Mouse (Mus musculus) heart, embryonic 11.5 days (tissue): ENCODE results near the gene Catsperd. TPM values are rescaled to one million over a fixed set of nuclear protein-coding genes. Genes with fewer than 3 reads are reported as not detected.

Experiments
- ATAC-seq: fragments of 200-750 bp; cut with Nextera tagmentation; replicated peaks from 2 replicates; pipeline ENCODE4 v1.8.0; 2017; ENCODE audit warnings: moderate library complexity; ENCODE audit not compliant: insufficient number of reproducible peaks, low FRiP score, low TSS enrichment
- H3K27ac ChIP-seq: fragments of 300-500 bp; sonication (generic); 2 replicates; pipeline ENCODE4 v1.5.1; 2014; ENCODE audit warnings: mild to moderate bottlenecking, low read depth, low read length
- H3K27me3 ChIP-seq: fragments of 300-500 bp; sonication (generic); 2 replicates; pipeline ENCODE4 v1.6.1; 2014; ENCODE audit warnings: mild to moderate bottlenecking, low read length, mixed read lengths; ENCODE audit not compliant: control insufficient read depth, insufficient read depth
- H3K36me3 ChIP-seq: fragments of 300-500 bp; sonication (generic); 2 replicates; pipeline ENCODE4 v1.6.1; 2014; ENCODE audit warnings: mild to moderate bottlenecking, low read length, moderate library complexity, mixed read lengths; ENCODE audit not compliant: control insufficient read depth, insufficient read depth
- H3K4me1 ChIP-seq: fragments of 300-500 bp; sonication (generic); 2 replicates; pipeline ENCODE4 v1.6.1; 2014; ENCODE audit warnings: low read length; ENCODE audit not compliant: control insufficient read depth, insufficient read depth
- H3K4me2 ChIP-seq: fragments of 300-500 bp; sonication (generic); 2 replicates; pipeline ENCODE4 v1.6.1; 2014; ENCODE audit warnings: mild to moderate bottlenecking, moderate library complexity
- H3K4me3 ChIP-seq: fragments of 300-500 bp; sonication (generic); 2 replicates; pipeline ENCODE4 v1.5.1; 2014; ENCODE audit warnings: low read depth, low read length
- H3K9ac ChIP-seq: fragments of 300-500 bp; sonication (generic); 2 replicates; pipeline ENCODE4 v1.6.1; 2014; ENCODE audit warnings: mild to moderate bottlenecking, low read depth, low read length, moderate library complexity
- H3K9me3 ChIP-seq: fragments of 300-500 bp; sonication (generic); replicated peaks from 2 replicates; pipeline ENCODE4 v1.6.1; 2016; ENCODE audit warnings: low read length; ENCODE audit not compliant: control insufficient read depth
- WGBS: fragments of 180-500 bp; shearing (Covaris S2); extraction: QIAGEN DNeasy Blood & Tissue Kit; methylation state at CpG from one replicate; pipeline ENCODE4 v1.1.7; 2014; ENCODE audit not compliant: insufficient replicate concordance; 5-methylcytosine and 5-hydroxymethylcytosine counted together
- polyA plus RNA-seq: library from polyadenylated mRNA; unstranded; fragments of >200 nt; fragmentation: Nextera tagmentation; extraction: Ambion mirVana; gene quantifications from 2 replicates; pipeline ENCODE4 v1.2.1, GENCODE M21; 2014

The Catsperd gene
- polyA plus RNA-seq = 0.20 and 0.42 TPM in 2 replicates

GRCm38 (mm10) chr17:56627530-56628277, at the start of gene Catsperd:
TSS of gene Catsperd (plus strand) at chr17:56628143.
- 11% methylated on average over 26 of the region's 26 CpGs for WGBS
- Histone ChIP-seq H3K27me3 (no peaks in the 10 kb centered on the region), H3K9ac (peak within 1 kb of the TSS; percentile 81), H3K4me2 (peak within 1 kb of the TSS; percentile 96), H3K27ac (peak within 1 kb of the TSS; percentile 38), H3K36me3 (peaks cover 5% of the 10 kb centered on the region; the same call in 1 of the 2 replicates), H3K4me1 (peaks cover 16% of the 10 kb centered on the region), H3K9me3 (no peaks in the 10 kb centered on the region), H3K4me3 (peak within 1 kb of the TSS; percentile 80)
- no peak; the same call in 1 of the 2 replicates for ATAC-seq

- peaks cover 25% of the 10 kb centered on the region for H3K4me1 ChIP-seq
- 84% methylated on average over 1 of the region's 1 CpGs for WGBS
- peak overlapping the region; percentile 90 for H3K9ac ChIP-seq
Observed at GRCm38 (mm10) chr17:56583071-56583470, 44.9 kb upstream of the Catsperd start.

GRCm38 (mm10) chr17:56583611-56584256, 44.2 kb upstream of the Catsperd start:
- H3K36me3 ChIP-seq = peaks cover 19% of the 10 kb centered on the region; the same call in 1 of the 2 replicates
- no peak for ATAC-seq
- H3K4me1 ChIP-seq = peaks cover 25% of the 10 kb centered on the region
- 1% methylated on average over 33 of the region's 33 CpGs for WGBS
- H3K27me3 ChIP-seq = no peaks in the 10 kb centered on the region
- H3K4me3 ChIP-seq = peak overlapping the region; percentile 92
- no peaks in the 10 kb centered on the region for H3K9me3 ChIP-seq
- peak overlapping the region; percentile 89 for H3K4me2 ChIP-seq
- peak overlapping the region; percentile 90 for H3K9ac ChIP-seq
- peak overlapping the region; percentile 95 for H3K27ac ChIP-seq

More at GRCm38 (mm10) chr17:56583071-56583470, 44.9 kb upstream of the Catsperd start:
- H3K4me2 ChIP-seq = peak overlapping the region; percentile 89
- no peak overlapping the region for H3K27ac ChIP-seq
- H3K27me3 ChIP-seq = no peaks in the 10 kb centered on the region
- no peak for ATAC-seq
- H3K9me3 ChIP-seq = no peaks in the 10 kb centered on the region
- H3K4me3 ChIP-seq = peak overlapping the region; percentile 92
- peaks cover 20% of the 10 kb centered on the region for H3K36me3 ChIP-seq

DNA sequence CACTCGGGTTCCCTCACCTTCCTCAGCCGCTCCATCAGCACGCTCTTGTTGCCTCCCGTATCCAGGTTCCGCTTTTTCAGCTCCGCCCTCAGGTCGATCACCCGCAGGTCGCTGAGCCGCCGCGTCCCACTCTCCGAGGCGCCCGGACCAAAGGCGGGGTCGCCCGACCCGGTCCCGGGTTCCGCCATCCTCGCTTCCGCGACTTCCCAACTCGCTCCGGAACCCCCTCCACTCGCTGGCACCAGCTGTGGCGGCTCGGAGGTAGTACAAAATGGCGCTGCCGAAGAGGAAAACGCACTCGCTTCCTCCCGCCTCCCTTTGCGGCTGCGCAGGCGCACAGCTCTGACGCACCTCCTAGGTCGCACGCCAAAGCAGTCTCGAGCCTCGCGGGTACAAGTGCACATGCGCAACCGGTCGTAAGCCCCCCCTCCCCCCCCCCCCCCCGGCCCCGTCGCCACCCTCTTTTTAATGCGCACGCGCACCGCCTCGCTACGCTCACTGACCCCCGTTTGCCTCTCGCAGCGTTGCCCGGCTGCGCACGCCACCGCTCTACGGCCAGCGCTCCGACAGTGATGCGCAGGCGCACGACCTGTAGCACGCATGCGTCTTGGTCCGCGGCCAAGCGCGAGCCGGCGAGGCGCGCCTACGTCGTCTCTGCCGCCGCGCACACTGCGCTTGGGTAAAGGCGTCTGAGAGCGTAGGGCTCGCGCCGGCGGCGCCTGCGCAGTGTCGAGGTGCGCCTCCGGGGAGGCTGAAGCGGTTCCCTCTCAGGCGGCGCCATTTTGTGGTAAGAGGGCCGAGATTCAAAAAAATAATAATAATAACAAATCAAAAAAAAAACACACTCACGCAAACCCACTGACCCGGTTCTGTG, 43.4 kb upstream of the Catsperd start, which contains the start of the genes Safb2 and Safb:
TSS of gene Safb2 (minus strand) at position 329 of the 874 bp plus-strand sequence.
TSS of gene Safb (plus strand) at position 569 of the 874 bp plus-strand sequence.
- under 1% methylated on average over 89 of the region's 101 CpGs for WGBS
- H3K4me3 ChIP-seq = peak within 1 kb of the TSS; percentile 92
- peak; percentile 95 for ATAC-seq
- H3K9ac ChIP-seq = peak within 1 kb of the TSS; percentile 92
- peaks cover 23% of the 10 kb centered on the region; the same call in 1 of the 2 replicates for H3K36me3 ChIP-seq
- no peaks in the 10 kb centered on the region for H3K9me3 ChIP-seq
- no peaks in the 10 kb centered on the region for H3K27me3 ChIP-seq
- peak within 1 kb of the TSS; percentile 89 for H3K4me2 ChIP-seq
- peak within 1 kb of the TSS; percentile 95 for H3K27ac ChIP-seq
- H3K4me1 ChIP-seq = peaks cover 25% of the 10 kb centered on the region

DNA sequence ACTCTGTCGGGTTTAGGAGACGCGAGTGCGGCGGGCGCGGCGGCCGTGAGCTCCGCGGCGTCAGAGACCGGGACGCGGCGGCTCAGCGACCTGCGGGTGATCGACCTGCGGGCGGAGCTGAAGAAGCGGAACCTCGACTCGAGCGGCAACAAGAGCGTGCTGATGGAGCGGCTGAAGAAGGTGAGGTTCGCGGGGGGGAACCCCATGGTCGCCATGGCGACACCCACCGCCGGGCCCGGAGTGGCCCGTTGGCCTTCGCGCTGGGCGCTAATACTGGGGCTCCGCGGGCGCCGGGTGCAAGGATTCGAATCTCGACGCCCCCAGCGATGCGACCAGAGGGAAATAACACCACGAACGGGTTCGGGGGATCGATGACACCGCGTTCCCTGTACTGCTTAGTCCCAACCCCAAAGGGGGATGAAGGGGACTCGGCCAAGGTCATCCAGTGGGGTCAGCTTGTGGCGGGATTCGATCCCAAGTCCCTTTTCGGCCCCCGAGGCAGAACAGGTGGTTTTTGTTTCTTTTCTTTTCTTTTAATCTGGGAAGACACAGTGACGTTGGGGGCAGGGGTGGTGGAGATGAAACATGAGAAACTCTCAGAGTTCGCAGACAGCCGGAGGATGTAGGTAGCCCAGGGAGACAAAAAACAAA, 42.6 kb upstream of the Catsperd start:
- Histone ChIP-seq H3K4me3 (peak overlapping the region; percentile 92), H3K9ac (peak overlapping the region; percentile 92), H3K4me1 (peaks cover 25% of the 10 kb centered on the region), H3K27ac (peak overlapping the region; percentile 95), H3K36me3 (peaks cover 30% of the 10 kb centered on the region), H3K27me3 (no peaks in the 10 kb centered on the region), H3K9me3 (no peaks in the 10 kb centered on the region), H3K4me2 (peak overlapping the region; percentile 73)
- under 1% methylated on average over 56 of the region's 61 CpGs for WGBS
- ATAC-seq = no peak

DNA sequence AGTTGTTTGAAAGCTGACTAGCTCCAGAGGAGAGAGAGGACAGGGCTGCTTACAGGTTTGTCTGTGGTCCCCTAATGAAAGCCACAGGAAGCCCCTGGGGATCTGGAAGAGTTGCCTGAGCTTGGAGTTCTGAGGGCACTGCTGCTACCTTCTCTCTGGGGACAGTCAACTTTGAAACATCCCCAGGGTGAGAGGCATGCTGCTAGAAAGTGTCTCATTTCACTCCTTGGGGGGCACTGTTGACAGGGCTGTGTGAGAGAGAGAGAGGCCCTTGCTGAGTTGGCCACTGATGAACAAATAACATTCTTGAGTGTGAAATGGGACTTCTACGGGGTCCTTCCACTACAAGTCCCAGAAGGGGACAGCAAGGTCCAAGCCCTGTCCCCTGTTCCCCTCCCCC, 40.2 kb upstream of the Catsperd start:
- H3K4me1 ChIP-seq = peaks cover 19% of the 10 kb centered on the region
- H3K9me3 ChIP-seq = no peaks in the 10 kb centered on the region
- H3K4me3 ChIP-seq = no peak overlapping the region
- H3K36me3 ChIP-seq = peaks cover 33% of the 10 kb centered on the region
- 0 out of 2 replicates have a peak overlapping the region, but pooled peaks have one; percentile 24 for H3K9ac ChIP-seq
- no peaks in the 10 kb centered on the region for H3K27me3 ChIP-seq
- 91% methylated on average over 1 of the region's 1 CpGs for WGBS
- no peak overlapping the region for H3K27ac ChIP-seq
- no peak for ATAC-seq
- H3K4me2 ChIP-seq = no peak overlapping the region

DNA sequence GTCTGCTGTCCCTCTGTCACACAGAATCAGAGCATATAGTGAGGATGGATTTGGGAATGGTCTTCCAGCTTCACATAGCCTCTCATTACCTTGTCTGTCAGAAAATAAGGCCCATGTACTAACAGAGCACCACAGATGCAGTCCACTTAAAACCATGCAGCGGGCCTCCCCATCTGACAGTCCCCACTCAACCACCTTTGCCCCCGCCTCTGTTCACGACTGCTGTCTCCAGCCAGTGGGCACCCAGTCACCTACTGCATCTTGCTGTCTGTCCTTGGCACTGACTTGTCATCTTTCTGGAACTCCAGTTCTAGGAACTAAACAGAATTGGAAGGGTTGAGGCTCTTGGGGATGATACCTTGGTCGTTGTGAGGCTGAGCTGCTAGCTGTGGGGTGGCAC, 39.0 kb upstream of the Catsperd start:
- Histone ChIP-seq H3K27me3 (no peaks in the 10 kb centered on the region), H3K9me3 (no peaks in the 10 kb centered on the region), H3K27ac (no peak overlapping the region), H3K4me3 (no peak overlapping the region), H3K4me1 (peaks cover 13% of the 10 kb centered on the region), H3K9ac (no peak overlapping the region), H3K4me2 (no peak overlapping the region), H3K36me3 (peaks cover 33% of the 10 kb centered on the region)
- 92% methylated on average over 4 of the region's 4 CpGs for WGBS
- ATAC-seq = no peak
